Mouse (Mus musculus) forebrain, embryonic 10.5 days (tissue): Measurements from ENCODE around the gene Arid5b. TPM values are rescaled to one million over a fixed set of nuclear protein-coding genes. Genes with fewer than 3 reads are reported as not detected.

Source experiments
- DNase-seq: peaks from one replicate; pipeline ENCODE4 v3.0.0-alpha.2; 2017; ENCODE audit warnings: low spot score; ENCODE audit errors: extremely low spot score
- H3K27ac ChIP-seq: fragments of 300-500 bp; sonication (generic); 2 replicates; pipeline ENCODE4 v1.5.1; 2016; ENCODE audit warnings: mild to moderate bottlenecking
- H3K27me3 ChIP-seq: fragments of 300-500 bp; sonication (generic); 2 replicates; pipeline ENCODE4 v1.6.1; 2016; ENCODE audit warnings: mild to moderate bottlenecking; ENCODE audit not compliant: poor library complexity, severe bottlenecking
- H3K36me3 ChIP-seq: fragments of 300-500 bp; sonication (generic); replicated peaks from 2 replicates; pipeline ENCODE4 v1.6.1; 2016; ENCODE audit warnings: mild to moderate bottlenecking, moderate library complexity
- H3K4me1 ChIP-seq: fragments of 300-500 bp; sonication (generic); 2 replicates; pipeline ENCODE4 v1.6.1; 2016
- H3K4me3 ChIP-seq: fragments of 300-500 bp; sonication (generic); 2 replicates; pipeline ENCODE4 v1.5.1; 2016; ENCODE audit warnings: mild to moderate bottlenecking, moderate library complexity
- H3K9me3 ChIP-seq: fragments of 300-500 bp; sonication (generic); 2 replicates; pipeline ENCODE4 v1.6.1; 2016; ENCODE audit warnings: mild to moderate bottlenecking, moderate library complexity
- WGBS: fragments of 180-500 bp; shearing (Covaris S2); methylation state at CpG from one replicate; pipeline ENCODE4 v1.1.7; 2016; 5-methylcytosine and 5-hydroxymethylcytosine counted together
- polyA plus RNA-seq: library from polyadenylated mRNA; unstranded; fragments of >200 nt; fragmentation: Nextera tagmentation; extraction: Ambion mirVana; gene quantifications from 2 replicates; pipeline ENCODE4 v1.2.1, GENCODE M21; 2016

The Arid5b gene
- polyA plus RNA-seq, 1 experiment from 2014 or later, result 10.5 TPM

DNA sequence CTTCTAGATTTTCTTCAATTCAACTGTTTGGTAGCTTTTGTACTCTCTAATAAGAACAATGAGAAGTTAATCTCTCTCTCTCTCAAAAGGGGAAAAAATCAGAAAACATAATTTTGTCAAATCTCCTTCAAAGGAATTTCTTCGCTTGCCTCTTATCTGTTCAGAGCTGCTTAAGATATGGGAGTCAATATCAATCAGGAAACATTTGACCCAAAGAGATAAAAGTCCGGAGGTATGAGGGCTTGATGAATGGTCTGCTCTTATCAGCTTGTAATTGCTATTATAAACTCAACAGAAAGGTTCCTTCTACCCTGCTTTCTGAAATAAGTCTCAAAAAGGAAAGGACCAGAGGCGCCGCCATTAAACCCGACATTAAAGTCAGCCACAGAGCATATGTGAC, 120.0 kb downstream of the Arid5b start:
- no peaks in the 10 kb centered on the region for H3K36me3 ChIP-seq
- H3K9me3 ChIP-seq, result no peaks in the 10 kb centered on the region
- DNase-seq, result no peak
- peaks cover 21% of the 10 kb centered on the region for H3K4me1 ChIP-seq
- no peak overlapping the region for H3K4me3 ChIP-seq
- no peaks in the 10 kb centered on the region for H3K27me3 ChIP-seq
- H3K27ac ChIP-seq, result no peak overlapping the region
- WGBS, result 96% methylated on average over 5 of the region's 5 CpGs

DNA sequence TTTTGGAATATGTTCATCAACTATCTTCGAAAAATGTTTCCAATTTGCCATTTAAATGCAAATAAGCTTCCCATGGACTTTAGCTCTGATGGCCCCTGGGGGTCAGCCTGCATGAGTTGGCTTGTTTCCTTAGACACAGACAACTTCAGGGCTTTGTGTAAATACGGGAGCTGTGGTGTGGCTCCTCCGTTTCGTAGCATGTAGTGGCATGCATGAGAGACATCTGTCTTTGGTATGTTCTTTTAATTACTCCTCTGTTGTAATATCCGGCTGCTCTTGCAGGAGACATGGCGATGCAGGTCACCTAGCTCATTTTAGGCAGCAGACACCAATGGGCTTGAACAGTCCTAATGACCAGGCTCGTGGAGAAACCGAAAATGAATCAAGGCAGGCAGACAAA, 121.0 kb downstream of the Arid5b start:
- no peak overlapping the region for H3K4me3 ChIP-seq
- WGBS, result 79% methylated on average over 8 of the region's 8 CpGs
- H3K27me3 ChIP-seq, result no peaks in the 10 kb centered on the region
- H3K4me1 ChIP-seq, result peaks cover 30% of the 10 kb centered on the region
- H3K9me3 ChIP-seq, result no peaks in the 10 kb centered on the region
- no peak overlapping the region for H3K27ac ChIP-seq
- no peaks in the 10 kb centered on the region for H3K36me3 ChIP-seq
- no peak for DNase-seq

DNA sequence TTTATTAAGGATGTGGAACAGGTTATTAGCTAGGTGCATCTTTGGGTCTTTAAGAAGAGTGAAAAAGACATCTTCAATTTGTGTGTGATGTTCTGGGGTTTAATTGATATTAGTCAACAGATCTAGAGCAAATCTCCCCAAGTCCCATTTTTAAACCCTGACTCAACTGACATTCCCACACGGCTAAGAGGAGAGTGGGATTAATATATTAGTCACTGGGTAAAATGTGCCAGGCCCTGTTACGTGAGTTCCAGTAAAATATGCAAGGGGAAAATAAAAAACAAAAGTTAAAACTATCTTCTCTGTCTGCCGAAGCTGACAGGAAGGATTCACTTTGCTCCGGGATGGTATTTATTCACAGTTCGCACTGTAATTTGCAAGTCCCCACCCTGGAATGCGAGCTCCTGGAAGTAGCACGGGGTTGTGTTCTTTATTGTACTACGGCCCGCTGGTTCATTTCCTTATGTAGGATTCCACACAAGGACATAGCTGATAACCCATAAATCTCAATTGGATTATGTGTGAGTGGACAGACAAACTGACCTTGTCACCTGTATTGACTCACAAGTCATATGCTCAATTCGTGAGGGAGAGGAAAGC, 121.8 kb downstream of the Arid5b start:
- H3K4me1 ChIP-seq, result peaks cover 30% of the 10 kb centered on the region
- H3K9me3 ChIP-seq, result no peaks in the 10 kb centered on the region; the same call in 1 of the 2 replicates
- 78% methylated on average over 10 of the region's 10 CpGs for WGBS
- H3K4me3 ChIP-seq, result no peak overlapping the region
- H3K27ac ChIP-seq, result no peak overlapping the region
- no peaks in the 10 kb centered on the region for H3K36me3 ChIP-seq
- no peak for DNase-seq
- no peaks in the 10 kb centered on the region for H3K27me3 ChIP-seq

DNA sequence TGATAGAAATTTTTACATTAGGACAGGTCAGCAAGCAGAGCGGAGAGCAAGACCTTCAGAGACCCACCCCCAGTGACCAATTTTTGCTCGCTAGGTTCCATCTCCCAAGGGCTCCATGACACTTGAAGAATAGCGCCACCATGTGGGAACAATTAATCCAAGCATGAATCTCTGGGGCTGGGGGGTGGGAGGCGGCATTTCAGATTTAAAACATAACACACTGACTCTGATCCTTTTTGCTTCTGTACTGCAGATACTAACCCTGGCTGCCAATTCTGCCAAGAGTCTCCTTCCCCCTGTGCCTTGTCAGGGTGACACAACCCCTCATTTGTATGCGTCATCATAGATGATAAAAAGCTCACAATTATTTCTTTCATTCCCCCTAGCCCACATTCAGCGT, 122.4 kb downstream of the Arid5b start:
- Histone ChIP-seq H3K27me3 (no peaks in the 10 kb centered on the region), H3K9me3 (peaks cover 4% of the 10 kb centered on the region; the same call in 1 of the 2 replicates), H3K4me3 (no peak overlapping the region), H3K36me3 (no peaks in the 10 kb centered on the region), H3K27ac (no peak overlapping the region), H3K4me1 (peaks cover 30% of the 10 kb centered on the region)
- no peak for DNase-seq
- WGBS, result 85% methylated on average over 6 of the region's 6 CpGs

DNA sequence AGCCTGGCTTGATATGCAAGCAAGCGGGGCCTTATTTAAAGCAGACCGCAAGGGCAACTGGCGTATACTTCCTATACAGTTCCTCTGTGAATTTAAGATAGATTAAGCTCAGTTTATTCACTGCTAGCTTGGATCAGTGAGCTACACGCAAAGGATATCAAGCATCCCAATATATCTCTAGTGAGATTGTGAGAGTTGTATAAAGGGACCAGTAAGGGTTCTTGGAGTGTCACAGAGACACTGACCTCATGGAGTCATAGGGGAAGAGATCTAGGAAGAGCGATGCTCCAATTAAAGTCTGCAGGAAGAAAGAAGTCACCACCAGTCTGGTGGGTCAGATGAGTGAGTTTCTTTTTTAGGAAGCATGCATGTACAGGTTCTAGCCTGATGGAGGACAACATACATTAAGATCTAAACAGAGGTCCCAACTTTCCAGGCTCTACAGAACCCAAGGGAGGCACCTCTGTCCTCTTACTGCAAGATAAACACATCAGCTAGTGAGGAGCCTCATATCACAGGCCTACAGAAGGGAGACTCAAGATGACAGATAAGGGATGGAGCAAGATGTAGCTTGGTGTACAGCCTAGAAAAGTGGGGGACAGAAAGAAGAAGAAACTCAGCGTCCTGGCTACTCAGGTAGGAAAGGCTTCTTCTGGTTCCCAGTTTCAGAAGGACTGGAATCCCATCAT, 123.0 kb downstream of the Arid5b start:
- Histone ChIP-seq H3K36me3 (no peaks in the 10 kb centered on the region), H3K27me3 (no peaks in the 10 kb centered on the region), H3K4me1 (peaks cover 30% of the 10 kb centered on the region), H3K27ac (no peak overlapping the region; the same call in 1 of the 2 replicates), H3K4me3 (no peak overlapping the region), H3K9me3 (peaks cover 4% of the 10 kb centered on the region; the same call in 1 of the 2 replicates)
- 94% methylated on average over 6 of the region's 6 CpGs for WGBS
- no peak for DNase-seq

DNA sequence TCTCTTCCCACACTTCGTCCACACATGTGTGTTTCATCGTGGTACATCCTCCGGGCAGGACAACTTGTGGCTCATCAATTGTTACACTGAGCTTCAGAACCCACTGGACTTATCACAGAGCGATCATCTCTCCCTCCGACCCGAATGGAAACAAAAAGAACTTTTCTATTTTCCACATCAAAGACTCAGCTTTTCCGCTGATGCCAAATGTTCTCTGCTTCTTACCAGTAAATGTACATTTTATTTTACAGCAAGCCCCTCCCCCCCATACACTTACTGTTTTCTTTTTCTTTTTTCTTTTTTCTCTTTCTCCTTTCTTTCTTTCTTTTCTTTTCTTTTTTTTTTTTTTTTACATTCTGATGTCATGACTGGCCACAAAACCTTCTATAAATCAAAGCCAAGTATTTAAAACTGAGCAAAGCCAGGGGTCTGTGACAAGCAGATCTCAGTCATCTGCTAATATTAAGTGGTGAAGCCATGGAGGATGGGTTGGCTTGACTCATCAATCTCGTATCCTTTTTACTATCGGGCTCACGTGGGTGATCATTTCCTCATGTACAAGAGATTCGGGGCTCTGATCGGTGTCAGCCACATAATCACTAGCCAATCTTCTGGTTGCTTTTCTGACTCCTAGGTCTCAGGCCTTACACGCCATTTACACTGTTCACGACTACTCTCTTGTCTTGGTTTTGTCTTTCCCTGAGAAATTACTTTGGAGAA, 124.3 kb downstream of the Arid5b start:
- no peak for DNase-seq
- 89% methylated on average over 14 of the region's 14 CpGs for WGBS
- Histone ChIP-seq H3K4me1 (peaks cover 30% of the 10 kb centered on the region), H3K36me3 (no peaks in the 10 kb centered on the region), H3K27ac (0 out of 2 replicates have a peak overlapping the region, but pooled peaks have one; percentile 4), H3K4me3 (no peak overlapping the region), H3K27me3 (no peaks in the 10 kb centered on the region), H3K9me3 (peaks cover 4% of the 10 kb centered on the region; the same call in 1 of the 2 replicates)

DNA sequence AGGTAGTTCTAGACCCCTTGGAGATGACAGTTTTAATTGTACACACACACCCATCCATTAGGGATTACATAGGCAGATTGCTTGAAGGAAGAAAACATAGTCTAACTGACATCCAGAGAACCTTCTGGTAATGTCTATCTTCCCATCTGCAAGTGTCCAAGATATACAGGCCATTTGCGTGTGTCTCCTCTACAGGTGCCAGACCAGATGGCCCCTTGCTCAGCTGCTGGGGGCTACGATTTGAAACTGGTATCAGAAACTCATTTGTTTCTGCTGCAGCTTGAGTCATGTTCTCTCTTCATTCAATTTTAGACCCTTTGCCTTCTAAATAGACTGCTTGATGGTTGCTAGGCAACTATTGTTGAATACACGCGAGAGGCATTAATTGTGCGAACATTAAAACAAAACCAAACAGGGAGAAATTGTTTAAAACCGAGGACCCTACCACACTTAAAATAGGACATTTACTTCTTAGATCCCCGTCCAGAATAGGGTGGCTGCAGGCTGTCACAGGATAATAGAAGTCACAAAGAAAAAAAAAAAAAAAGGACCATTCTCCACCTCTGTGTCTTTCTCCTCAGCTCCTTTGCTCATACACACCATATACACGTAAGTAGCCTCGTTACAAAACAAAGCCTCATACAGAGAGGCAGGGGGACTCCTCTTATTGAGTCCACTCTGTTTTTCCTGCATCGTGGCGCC, 125.0 kb downstream of the Arid5b start:
- Histone ChIP-seq H3K4me1 (peaks cover 30% of the 10 kb centered on the region), H3K27ac (0 out of 2 replicates have a peak overlapping the region, but pooled peaks have one; percentile 4), H3K9me3 (peaks cover 4% of the 10 kb centered on the region; the same call in 1 of the 2 replicates), H3K27me3 (no peaks in the 10 kb centered on the region), H3K4me3 (peak overlapping the region; percentile 9; the same call in 1 of the 2 replicates), H3K36me3 (no peaks in the 10 kb centered on the region)
- 56% methylated on average over 11 of the region's 11 CpGs for WGBS
- no peak for DNase-seq

DNA sequence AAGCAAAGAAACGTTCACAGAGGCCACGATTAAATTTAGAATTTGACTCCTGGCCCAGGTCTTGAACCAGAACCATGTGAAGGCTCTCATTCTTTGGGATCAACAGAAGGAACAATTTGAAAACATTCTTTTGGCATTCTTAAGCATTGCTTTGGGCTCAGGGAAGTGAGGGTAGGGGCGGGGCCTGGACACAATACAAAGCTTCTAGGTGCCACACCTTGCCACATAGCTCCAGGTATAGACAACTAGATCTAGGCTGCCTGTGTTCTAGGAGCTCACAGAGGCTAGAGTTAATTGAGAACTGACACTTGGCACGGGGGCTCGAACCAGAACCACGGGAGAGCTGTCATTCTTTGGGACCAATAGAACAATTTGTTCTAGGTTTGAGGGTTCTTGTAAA, 130.0 kb downstream of the Arid5b start:
- no peak for DNase-seq
- H3K4me3 ChIP-seq, result no peak overlapping the region
- no peaks in the 10 kb centered on the region for H3K27me3 ChIP-seq
- H3K4me1 ChIP-seq, result peaks cover 18% of the 10 kb centered on the region
- H3K27ac ChIP-seq, result no peak overlapping the region
- H3K36me3 ChIP-seq, result no peaks in the 10 kb centered on the region
- H3K9me3 ChIP-seq, result peaks cover 4% of the 10 kb centered on the region; the same call in 1 of the 2 replicates
- 88% methylated on average over 6 of the region's 6 CpGs for WGBS

DNA sequence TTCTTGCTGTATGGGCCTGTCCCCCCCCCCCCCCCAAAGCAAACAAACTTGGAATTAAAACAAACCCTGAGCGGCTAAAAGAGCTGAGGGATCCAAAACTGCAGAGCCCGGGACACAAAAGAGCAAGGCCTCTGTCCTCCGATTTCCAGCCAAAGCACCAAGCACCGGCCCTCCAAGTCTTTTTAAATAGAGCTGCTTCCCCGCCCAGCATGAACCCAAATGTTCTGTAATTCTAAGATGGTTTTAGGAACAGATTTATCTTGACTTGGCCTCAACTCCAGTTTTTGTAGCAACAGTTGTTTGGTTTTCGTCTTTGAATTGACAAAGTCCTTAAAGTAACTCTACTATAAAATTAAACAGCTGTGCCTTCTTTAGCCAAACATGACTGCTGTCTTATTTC, 130.8 kb downstream of the Arid5b start:
- Histone ChIP-seq H3K4me1 (peaks cover 11% of the 10 kb centered on the region), H3K27me3 (no peaks in the 10 kb centered on the region), H3K4me3 (no peak overlapping the region), H3K9me3 (peaks cover 4% of the 10 kb centered on the region; the same call in 1 of the 2 replicates), H3K27ac (no peak overlapping the region), H3K36me3 (no peaks in the 10 kb centered on the region)
- DNase-seq, result no peak
- WGBS, result 49% methylated on average over 6 of the region's 6 CpGs

DNA sequence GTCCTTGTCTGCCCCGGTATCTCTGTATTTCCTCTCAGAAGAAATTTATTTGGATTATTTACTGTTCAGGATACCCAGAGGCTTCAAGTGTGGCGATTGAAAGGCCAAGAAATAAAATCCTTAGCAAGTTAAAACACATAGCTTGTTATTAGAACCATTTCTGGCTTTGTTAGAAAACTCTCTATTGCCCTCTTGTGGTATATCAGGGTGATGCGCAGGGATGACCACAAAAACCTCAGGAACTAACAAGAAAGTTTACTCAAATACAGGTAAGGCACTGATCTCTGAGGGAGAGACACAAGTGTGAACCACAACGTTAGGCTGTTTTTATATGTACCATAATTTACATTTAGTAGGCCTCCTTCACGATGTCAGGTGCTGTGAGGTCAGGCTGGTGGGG, 131.7 kb downstream of the Arid5b start:
- H3K9me3 ChIP-seq, result peaks cover 4% of the 10 kb centered on the region; the same call in 1 of the 2 replicates
- DNase-seq, result peak; percentile 36
- no peaks in the 10 kb centered on the region for H3K27me3 ChIP-seq
- H3K27ac ChIP-seq, result no peak overlapping the region
- 17% methylated on average over 5 of the region's 5 CpGs for WGBS
- no peaks in the 10 kb centered on the region for H3K36me3 ChIP-seq
- peaks cover 16% of the 10 kb centered on the region for H3K4me1 ChIP-seq
- H3K4me3 ChIP-seq, result no peak overlapping the region

DNA sequence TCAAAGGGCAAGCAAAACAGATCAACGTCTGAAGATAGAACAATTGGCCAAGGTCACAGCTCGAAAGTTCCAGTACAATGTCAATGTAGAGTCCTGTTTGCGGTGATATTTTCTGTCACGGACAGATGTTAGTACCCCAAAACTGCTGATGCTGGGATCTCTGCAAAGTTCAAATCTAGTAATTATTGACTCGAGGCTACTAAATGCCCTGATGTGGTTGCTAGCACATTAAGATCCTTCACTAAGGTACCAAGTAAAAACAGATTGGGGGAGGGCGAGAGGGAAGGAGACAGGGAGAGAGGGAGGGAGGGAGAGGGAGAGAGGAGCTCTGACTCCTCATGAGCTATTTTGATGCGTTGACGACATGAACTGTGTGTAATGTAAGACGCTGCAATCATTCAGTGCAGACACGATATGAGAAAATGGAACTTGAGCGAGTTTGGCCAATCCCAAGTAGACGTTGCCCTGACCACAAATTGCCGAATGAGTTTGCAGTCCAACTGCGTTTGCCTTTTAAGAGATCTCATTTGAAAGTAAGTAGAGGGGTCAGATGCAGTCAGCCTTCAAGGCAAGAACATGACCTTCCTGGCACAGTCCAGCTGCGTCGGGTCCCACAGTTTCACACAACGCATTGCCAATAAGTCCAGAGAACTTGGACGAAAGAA, 133.1 kb downstream of the Arid5b start:
- Histone ChIP-seq H3K4me3 (no peak overlapping the region), H3K4me1 (peaks cover 16% of the 10 kb centered on the region), H3K27me3 (no peaks in the 10 kb centered on the region), H3K27ac (no peak overlapping the region), H3K36me3 (no peaks in the 10 kb centered on the region), H3K9me3 (no peaks in the 10 kb centered on the region)
- DNase-seq, result no peak
- 88% methylated on average over 18 of the region's 18 CpGs for WGBS

DNA sequence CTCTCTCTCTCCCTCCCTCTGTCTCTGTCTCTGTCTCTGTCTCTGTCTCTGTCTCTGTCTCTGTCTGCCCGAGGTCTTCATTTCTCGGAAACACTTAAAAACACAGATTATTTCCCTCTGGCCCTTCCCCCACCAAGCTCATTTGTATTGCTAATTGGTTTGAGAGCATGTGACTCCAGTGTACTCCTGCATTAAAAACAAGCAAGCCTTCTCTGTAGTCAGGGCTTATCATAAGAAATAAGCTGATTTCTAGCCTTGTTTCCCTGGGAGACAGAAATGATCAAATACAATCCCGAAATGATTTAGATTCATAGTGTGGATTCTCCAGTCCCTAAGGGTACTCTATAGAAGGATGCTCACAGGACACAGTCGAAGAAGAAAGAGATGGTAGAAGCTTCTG, 136.0 kb downstream of the Arid5b start:
- DNase-seq, result no peak
- Histone ChIP-seq H3K4me3 (no peak overlapping the region), H3K27me3 (no peaks in the 10 kb centered on the region), H3K36me3 (no peaks in the 10 kb centered on the region; the same call in 1 of the 2 replicates), H3K4me1 (peaks cover 14% of the 10 kb centered on the region), H3K27ac (no peak overlapping the region), H3K9me3 (no peaks in the 10 kb centered on the region; the same call in 1 of the 2 replicates)
- WGBS, result 86% methylated on average over 4 of the region's 4 CpGs
